Mouse (Mus musculus): Measurements from ENCODE around the gene Olfr490. TPM values are rescaled to one million over a fixed set of nuclear protein-coding genes. Genes with fewer than 3 reads are reported as not detected.

The Olfr490 gene
- polyA plus RNA-seq (2017; shearing (Covaris generic)): not detected

GRCm38 (mm10) chr7:108288834-108289233, at the start of gene Olfr490:
TSS of gene Olfr490 (minus strand) at chr7:108288934.
- ATAC-seq: no peak

DNA sequence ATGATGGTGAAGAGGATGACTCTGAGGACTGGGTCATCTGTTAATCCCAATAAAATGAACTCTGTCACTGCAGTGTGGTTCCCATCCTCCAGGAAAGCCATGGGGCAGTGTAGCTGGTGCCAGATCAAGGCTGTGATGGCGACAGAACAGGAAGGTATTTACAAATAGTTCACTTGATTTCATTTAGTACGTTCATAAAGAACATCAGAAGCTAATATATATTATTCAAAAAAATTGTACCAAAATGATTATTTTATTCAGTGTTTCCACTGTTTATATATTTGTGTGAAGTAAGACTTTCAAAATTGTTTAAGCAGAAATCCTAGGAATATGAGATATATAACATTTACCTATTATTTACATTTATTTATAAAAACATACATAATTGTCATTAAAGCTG, 34.8 kb upstream of the Olfr490 start, which contains the start of gene Olfr492:
Olfr492 (minus strand) TSS at position 101 of the 400 bp plus-strand sequence.
- no peak for ATAC-seq

GRCm38 (mm10) chr7:108313151-108313550, 24.4 kb upstream of the Olfr490 start, which contains the start of gene Olfr491:
TSS of gene Olfr491 (plus strand) at chr7:108313451.
- ATAC-seq: no peak

- ATAC-seq: no peak
These were observed 30.5 kb downstream of the Olfr490 start, which contains the start of gene Olfr488 for GRCm38 (mm10) chr7:108258247-108258646. TSS of gene Olfr488 (minus strand) at chr7:108258347.

Other genes starting within 250 kb of the Olfr490 start
- not detected for gene Olfr479, start 238.2 kb downstream of the Olfr490 start, polyA plus RNA-seq (2017; shearing (Covaris generic))
- gene Olfr480, start 221.6 kb downstream of the Olfr490 start, polyA plus RNA-seq (2017; shearing (Covaris generic)): not detected
- gene Olfr481, start 209.1 kb downstream of the Olfr490 start, polyA plus RNA-seq (2017; shearing (Covaris generic)): under 1 TPM in 1 of 2 experiments, not detected in 1; 0.28 TPM
- gene Olfr482, start 191.3 kb downstream of the Olfr490 start, polyA plus RNA-seq (2017; shearing (Covaris generic)): not detected
- under 1 TPM in 1 of 2 experiments, not detected in 1; 0.12 TPM for gene Olfr483, start 188.1 kb downstream of the Olfr490 start, polyA plus RNA-seq (2017; shearing (Covaris generic))
- gene Olfr484, start 161.5 kb downstream of the Olfr490 start, polyA plus RNA-seq (2017; shearing (Covaris generic)): not detected
- gene Olfr485, start 129.1 kb downstream of the Olfr490 start, polyA plus RNA-seq (2017; shearing (Covaris generic)): not detected
- not detected for gene Olfr486, start 116.2 kb downstream of the Olfr490 start, polyA plus RNA-seq (2017; shearing (Covaris generic))
- not detected for gene Olfr487, start 74.3 kb downstream of the Olfr490 start, polyA plus RNA-seq (2017; shearing (Covaris generic))
- gene Olfr488, start 30.6 kb downstream of the Olfr490 start, polyA plus RNA-seq (2017; shearing (Covaris generic)): under 1 TPM in 1 of 2 experiments, not detected in 1; 0.09 TPM
- not detected for gene Olfr491, start 24.5 kb upstream of the Olfr490 start, polyA plus RNA-seq (2017; shearing (Covaris generic))
- gene Olfr492, start 34.7 kb upstream of the Olfr490 start, polyA plus RNA-seq (2017; shearing (Covaris generic)): not detected
- not detected for gene Olfr493, start 58.0 kb upstream of the Olfr490 start, polyA plus RNA-seq (2017; shearing (Covaris generic))
- gene Olfr494, start 76.4 kb upstream of the Olfr490 start, polyA plus RNA-seq (2017; shearing (Covaris generic)): not detected
- gene Olfr495, start 104.2 kb upstream of the Olfr490 start, polyA plus RNA-seq (2017; shearing (Covaris generic)): not detected
- gene Olfr497, start 131.5 kb upstream of the Olfr490 start, polyA plus RNA-seq (2017; shearing (Covaris generic)): not detected
- not detected for gene Olfr498, start 176.4 kb upstream of the Olfr490 start, polyA plus RNA-seq (2017; shearing (Covaris generic))
- not detected for gene Olfr502, start 236.1 kb upstream of the Olfr490 start, polyA plus RNA-seq (2017; shearing (Covaris generic))

Measured in activated CD4-positive, CD25-positive, alpha-beta regulatory T cell, adult 4 months (primary cell).